Mouse (Mus musculus) olfactory bulb, adult 2 months (tissue): ENCODE results near the gene Ssu72.

Experiments used
- CTCF ChIP-seq: fragments of 200-500 bp; IDR thresholded peaks from 2 replicates; pipeline ENCODE4 v1.5.1; 2012; ENCODE audit warnings: low read depth, mild to moderate bottlenecking, low read length, moderate library complexity; ENCODE audit not compliant: insufficient read depth
- POLR2A ChIP-seq: fragments of 200-500 bp; IDR thresholded peaks from 2 replicates; pipeline ENCODE4 v1.6.1; 2012; ENCODE audit warnings: mild to moderate bottlenecking, low read depth, low read length, moderate library complexity; ENCODE audit not compliant: insufficient read depth

DNA sequence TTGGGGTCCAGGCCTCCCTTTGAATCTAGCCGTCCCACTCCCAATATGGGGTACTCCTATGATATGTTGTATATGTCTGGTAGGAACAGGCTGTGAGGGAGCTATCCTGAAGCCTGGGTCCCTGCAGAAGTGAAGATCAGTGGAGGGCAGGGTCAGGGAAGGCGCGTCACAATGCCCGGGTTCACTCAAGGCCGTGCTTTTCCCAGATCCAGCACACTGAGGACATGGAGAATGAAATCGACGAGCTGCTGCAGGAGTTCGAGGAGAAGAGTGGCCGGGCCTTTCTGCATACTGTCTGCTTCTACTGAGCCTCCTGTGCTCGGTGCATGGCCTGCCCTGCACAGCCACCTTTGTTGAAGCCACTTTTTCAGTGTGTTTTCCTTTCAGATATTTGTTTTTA, 28.7 kb downstream of the Ssu72 start:
- no peak for TF ChIP-seq POLR2A
- no peak for TF ChIP-seq CTCF
